Mouse (Mus musculus): Measurements from ENCODE around the gene Nceh1. TPM values are rescaled to one million over a fixed set of nuclear protein-coding genes. Genes with fewer than 3 reads are reported as not detected.
A peak's percentile ranks its signal among the peaks of the same experiment; 100 is the strongest.

The Nceh1 gene
- polyA plus RNA-seq, 1 experiment from 2014 or later: 4.1 TPM

GRCm38 (mm10) chr3:27241864-27242263 lies 59.1 kb downstream of the Nceh1 start:
- Histone ChIP-seq H3K9ac (no peak overlapping the region), H3K27me3 (ENCODE audit: insufficient read depth, low read length) (no peaks in the 10 kb centered on the region), H3K4me1 (ENCODE audit: insufficient read depth) (no peaks in the 10 kb centered on the region), H3K4me2 (no peak overlapping the region), H3K9me3 (ENCODE audit: low read depth, low read length) (no peaks in the 10 kb centered on the region), H3K27ac (ENCODE audit: low read depth) (no peak overlapping the region), H3K4me3 (ENCODE audit: low read depth, low read length) (no peak overlapping the region), H3K36me3 (ENCODE audit: insufficient read depth) (no peaks in the 10 kb centered on the region)
- no peak for ATAC-seq (ENCODE audit: insufficient read depth)
- WGBS: 87% methylated on average over 9 of the region's 9 CpGs
- no peak for DNase-seq
- TF ChIP-seq CTCF (IDR thresholded peaks at IDR 0.05; ENCODE audit: low read depth): no peak

GRCm38 (mm10) chr3:27246166-27246565 lies 63.4 kb downstream of the Nceh1 start:
- ATAC-seq (ENCODE audit: insufficient read depth) (no peak), DNase-seq (no peak)
- Histone ChIP-seq H3K27me3 (ENCODE audit: insufficient read depth, low read length) (no peaks in the 10 kb centered on the region), H3K4me2 (no peak overlapping the region), H3K9ac (no peak overlapping the region), H3K4me3 (ENCODE audit: low read depth, low read length) (no peak overlapping the region), H3K4me1 (ENCODE audit: insufficient read depth) (no peaks in the 10 kb centered on the region), H3K9me3 (ENCODE audit: low read depth, low read length) (no peaks in the 10 kb centered on the region), H3K36me3 (ENCODE audit: insufficient read depth) (no peaks in the 10 kb centered on the region), H3K27ac (ENCODE audit: low read depth) (no peak overlapping the region)
- 79% methylated on average over 2 of the region's 2 CpGs for WGBS
- TF ChIP-seq CTCF (IDR thresholded peaks at IDR 0.05; ENCODE audit: low read depth): no peak

GRCm38 (mm10) chr3:27247785-27248184 lies 65.0 kb downstream of the Nceh1 start:
- H3K27ac ChIP-seq (ENCODE audit: low read depth): no peak overlapping the region

GRCm38 (mm10) chr3:27249030-27249429 lies 66.3 kb downstream of the Nceh1 start:
- no peak overlapping the region for H3K4me2 ChIP-seq
- H3K4me3 ChIP-seq (ENCODE audit: low read depth, low read length): no peak overlapping the region
- H3K9me3 ChIP-seq (ENCODE audit: low read depth, low read length): no peaks in the 10 kb centered on the region
- 90% methylated on average over 9 of the region's 9 CpGs for WGBS
- no peak overlapping the region for H3K9ac ChIP-seq
- DNase-seq (no peak), ATAC-seq (ENCODE audit: insufficient read depth) (no peak)
- no peaks in the 10 kb centered on the region for H3K4me1 ChIP-seq (ENCODE audit: insufficient read depth)
- H3K27ac ChIP-seq (ENCODE audit: low read depth): no peak overlapping the region
- no peak for TF ChIP-seq CTCF (IDR thresholded peaks at IDR 0.05; ENCODE audit: low read depth)
- no peaks in the 10 kb centered on the region for H3K27me3 ChIP-seq (ENCODE audit: insufficient read depth, low read length)
- no peaks in the 10 kb centered on the region for H3K36me3 ChIP-seq (ENCODE audit: insufficient read depth)

More at GRCm38 (mm10) chr3:27247785-27248184, 65.0 kb downstream of the Nceh1 start:
- DNase-seq: no peak
- Histone ChIP-seq H3K36me3 (ENCODE audit: insufficient read depth) (no peaks in the 10 kb centered on the region), H3K9ac (no peak overlapping the region), H3K27me3 (ENCODE audit: insufficient read depth, low read length) (no peaks in the 10 kb centered on the region), H3K4me1 (ENCODE audit: insufficient read depth) (no peaks in the 10 kb centered on the region), H3K4me3 (ENCODE audit: low read depth, low read length) (no peak overlapping the region), H3K4me2 (no peak overlapping the region), H3K9me3 (ENCODE audit: low read depth, low read length) (no peaks in the 10 kb centered on the region)
- 67% methylated on average over 1 of the region's 1 CpGs for WGBS
- no peak for ATAC-seq (ENCODE audit: insufficient read depth)
- TF ChIP-seq CTCF (IDR thresholded peaks at IDR 0.05; ENCODE audit: low read depth): 0 out of 2 replicates have a peak, but pooled peaks have one; percentile 7

- ATAC-seq (ENCODE audit: insufficient read depth): no peak
- no peak overlapping the region for H3K27ac ChIP-seq (ENCODE audit: low read depth)
- no peak overlapping the region for H3K9ac ChIP-seq
- no peaks in the 10 kb centered on the region for H3K4me1 ChIP-seq (ENCODE audit: insufficient read depth)
- H3K27me3 ChIP-seq (ENCODE audit: insufficient read depth, low read length): no peaks in the 10 kb centered on the region
- H3K4me3 ChIP-seq (ENCODE audit: low read depth, low read length): no peak overlapping the region
- TF ChIP-seq CTCF (IDR thresholded peaks at IDR 0.05; ENCODE audit: low read depth): peak; percentile 51
- H3K9me3 ChIP-seq (ENCODE audit: low read depth, low read length): no peaks in the 10 kb centered on the region
- H3K4me2 ChIP-seq: no peak overlapping the region
- no peaks in the 10 kb centered on the region for H3K36me3 ChIP-seq (ENCODE audit: insufficient read depth)
- 35% methylated on average over 7 of the region's 7 CpGs for WGBS
- peak; percentile 40 for DNase-seq
These were observed 68.2 kb downstream of the Nceh1 start for GRCm38 (mm10) chr3:27250936-27251335.

GRCm38 (mm10) chr3:27258461-27258860 lies 75.7 kb downstream of the Nceh1 start:
- 85% methylated on average over 10 of the region's 10 CpGs for WGBS
- Histone ChIP-seq H3K27ac (ENCODE audit: low read depth) (no peak overlapping the region), H3K27me3 (ENCODE audit: insufficient read depth, low read length) (no peaks in the 10 kb centered on the region), H3K9ac (no peak overlapping the region), H3K36me3 (ENCODE audit: insufficient read depth) (no peaks in the 10 kb centered on the region), H3K4me3 (ENCODE audit: low read depth, low read length) (no peak overlapping the region), H3K4me2 (no peak overlapping the region), H3K4me1 (ENCODE audit: insufficient read depth) (no peaks in the 10 kb centered on the region), H3K9me3 (ENCODE audit: low read depth, low read length) (no peaks in the 10 kb centered on the region)
- no peak for DNase-seq
- ATAC-seq (ENCODE audit: insufficient read depth): no peak
- TF ChIP-seq CTCF (IDR thresholded peaks at IDR 0.05; ENCODE audit: low read depth): no peak

- DNase-seq (no peak), ATAC-seq (ENCODE audit: insufficient read depth) (no peak)
- Histone ChIP-seq H3K36me3 (ENCODE audit: insufficient read depth) (no peaks in the 10 kb centered on the region), H3K4me1 (ENCODE audit: insufficient read depth) (no peaks in the 10 kb centered on the region), H3K4me3 (ENCODE audit: low read depth, low read length) (no peak overlapping the region), H3K27ac (ENCODE audit: low read depth) (no peak overlapping the region), H3K27me3 (ENCODE audit: insufficient read depth, low read length) (no peaks in the 10 kb centered on the region), H3K9ac (no peak overlapping the region), H3K4me2 (no peak overlapping the region), H3K9me3 (ENCODE audit: low read depth, low read length) (no peaks in the 10 kb centered on the region)
- no peak for TF ChIP-seq CTCF (IDR thresholded peaks at IDR 0.05; ENCODE audit: low read depth)
- WGBS: 87% methylated on average over 2 of the region's 2 CpGs
These were observed 77.6 kb downstream of the Nceh1 start for GRCm38 (mm10) chr3:27260393-27260792.

- H3K27ac ChIP-seq (ENCODE audit: low read depth): no peak overlapping the region
- WGBS: 44% methylated on average over 5 of the region's 5 CpGs
- TF ChIP-seq CTCF (IDR thresholded peaks at IDR 0.05; ENCODE audit: low read depth): no peak
These were observed 84.6 kb downstream of the Nceh1 start for GRCm38 (mm10) chr3:27267327-27267726.

More at GRCm38 (mm10) chr3:27267327-27267726, 84.6 kb downstream of the Nceh1 start:
- no peak overlapping the region for H3K4me2 ChIP-seq
- no peaks in the 10 kb centered on the region for H3K36me3 ChIP-seq (ENCODE audit: insufficient read depth)
- no peak overlapping the region for H3K9ac ChIP-seq
- no peaks in the 10 kb centered on the region for H3K27me3 ChIP-seq (ENCODE audit: insufficient read depth, low read length)
- peak; percentile 42; the same call in 1 of the 2 replicates for ATAC-seq (ENCODE audit: insufficient read depth)
- H3K9me3 ChIP-seq (ENCODE audit: low read depth, low read length): no peaks in the 10 kb centered on the region
- H3K4me1 ChIP-seq (ENCODE audit: insufficient read depth): no peaks in the 10 kb centered on the region; the same call in 1 of the 2 replicates
- peak; percentile 75 for DNase-seq
- H3K4me3 ChIP-seq (ENCODE audit: low read depth, low read length): no peak overlapping the region
